Mouse (Mus musculus) G1E-ER4 (cell line): ENCODE results near the gene Hnrnpdl. TPM values are rescaled to one million over a fixed set of nuclear protein-coding genes. Genes with fewer than 3 reads are reported as not detected.

Source experiments
- GATA1 ChIP-seq: IDR thresholded peaks from one replicate; pipeline ENCODE4 v1.8.0; 2012; ENCODE audit warnings: low read length, inconsistent platforms
- polyA plus RNA-seq: library from polyadenylated mRNA; stranded (reverse); fragments of >175 nt; gene quantifications from 2 replicates; pipeline ENCODE4 v1.2.3, GENCODE M21; 2012

Hnrnpdl gene
- polyA plus RNA-seq: 224 and 311 TPM in 2 replicates

GRCm38 (mm10) chr5:100039602-100040142, at the start of gene Hnrnpdl, which contains the start of gene Enoph1:
Hnrnpdl (minus strand) TSS chr5:100039664.
Enoph1 (plus strand) TSS chr5:100039985.
- no peak for TF ChIP-seq GATA1

GRCm38 (mm10) chr5:100085097-100085496, 45.6 kb upstream of the Hnrnpdl start:
- TF ChIP-seq GATA1: no peak

- TF ChIP-seq GATA1: no peak
These were observed 44.6 kb upstream of the Hnrnpdl start for GRCm38 (mm10) chr5:100083953-100084562.

GRCm38 (mm10) chr5:100082006-100082405, 42.5 kb upstream of the Hnrnpdl start:
- no peak for TF ChIP-seq GATA1

- TF ChIP-seq GATA1: no peak
These were observed 40.4 kb upstream of the Hnrnpdl start for GRCm38 (mm10) chr5:100079931-100080275.

- TF ChIP-seq GATA1: no peak
These were observed 39.8 kb upstream of the Hnrnpdl start for GRCm38 (mm10) chr5:100079040-100079930.

- no peak for TF ChIP-seq GATA1
These were observed 35.1 kb upstream of the Hnrnpdl start for GRCm38 (mm10) chr5:100074571-100074970.

GRCm38 (mm10) chr5:100072557-100072956, 33.1 kb upstream of the Hnrnpdl start:
- TF ChIP-seq GATA1: no peak

GRCm38 (mm10) chr5:100071541-100071940, 32.1 kb upstream of the Hnrnpdl start:
- TF ChIP-seq GATA1: no peak

- no peak for TF ChIP-seq GATA1
These were observed 30.8 kb upstream of the Hnrnpdl start for GRCm38 (mm10) chr5:100070255-100070654.

GRCm38 (mm10) chr5:100069526-100069925, 30.1 kb upstream of the Hnrnpdl start:
- no peak for TF ChIP-seq GATA1

GRCm38 (mm10) chr5:100067579-100067978, 28.1 kb upstream of the Hnrnpdl start:
- no peak for TF ChIP-seq GATA1

GRCm38 (mm10) chr5:100060876-100061275, 21.4 kb upstream of the Hnrnpdl start:
- TF ChIP-seq GATA1: no peak

GRCm38 (mm10) chr5:100059326-100059725, 19.9 kb upstream of the Hnrnpdl start:
- no peak for TF ChIP-seq GATA1

GRCm38 (mm10) chr5:100058729-100059128, 19.3 kb upstream of the Hnrnpdl start:
- no peak for TF ChIP-seq GATA1

- no peak for TF ChIP-seq GATA1
These were observed 18.2 kb upstream of the Hnrnpdl start for GRCm38 (mm10) chr5:100057461-100058209.
